Mouse (Mus musculus) embryonic facial prominence, embryonic 11.5 days (tissue): ENCODE measurements around the gene Olfr554. TPM values are rescaled to one million over a fixed set of nuclear protein-coding genes. Genes with fewer than 3 reads are reported as not detected.

Experiments
- ATAC-seq: fragments of 200-750 bp; cut with Nextera tagmentation; replicated peaks from 2 replicates; pipeline ENCODE4 v1.8.0; 2017; ENCODE audit warnings: low read depth; ENCODE audit not compliant: insufficient number of reproducible peaks, low FRiP score, low TSS enrichment
- DNase-seq: peaks from one replicate; pipeline ENCODE4 v3.0.0-alpha.2; 2015; ENCODE audit warnings: low spot score
- H3K27ac ChIP-seq: fragments of 300-500 bp; sonication (generic); replicated peaks from 2 replicates; pipeline ENCODE4 v1.5.1; 2014; ENCODE audit warnings: mild to moderate bottlenecking, low read depth, low read length, control low read depth
- H3K27me3 ChIP-seq: fragments of 300-500 bp; sonication (generic); 2 replicates; pipeline ENCODE4 v1.6.1; 2014; ENCODE audit warnings: mild to moderate bottlenecking, low read length, moderate library complexity, mixed read lengths; ENCODE audit not compliant: control insufficient read depth, insufficient read depth
- H3K36me3 ChIP-seq: fragments of 300-500 bp; sonication (generic); replicated peaks from 2 replicates; pipeline ENCODE4 v1.6.1; 2014; ENCODE audit warnings: low read depth, mild to moderate bottlenecking, low read length, moderate library complexity, mixed read lengths; ENCODE audit not compliant: control insufficient read depth, insufficient read depth
- H3K4me1 ChIP-seq: fragments of 300-500 bp; sonication (generic); 2 replicates; pipeline ENCODE4 v1.6.1; 2014; ENCODE audit warnings: low read length, mixed read lengths; ENCODE audit not compliant: control insufficient read depth, insufficient read depth
- H3K4me2 ChIP-seq: fragments of 300-500 bp; sonication (generic); 2 replicates; pipeline ENCODE4 v1.6.1; 2014; ENCODE audit warnings: low read depth, mild to moderate bottlenecking, control low read depth, low read length, moderate library complexity
- H3K4me3 ChIP-seq: fragments of 300-500 bp; sonication (generic); 2 replicates; pipeline ENCODE4 v1.5.1; 2014; ENCODE audit warnings: low read depth, low read length, control low read depth
- H3K9ac ChIP-seq: fragments of 300-500 bp; sonication (generic); replicated peaks from 2 replicates; pipeline ENCODE4 v1.6.1; 2014; ENCODE audit warnings: mild to moderate bottlenecking, control low read depth, low read length
- H3K9me3 ChIP-seq: fragments of 300-500 bp; sonication (generic); replicated peaks from 2 replicates; pipeline ENCODE4 v1.6.1; 2016; ENCODE audit warnings: mild to moderate bottlenecking, low read length, inconsistent platforms, mixed read lengths; ENCODE audit not compliant: control insufficient read depth
- WGBS: fragments of 180-500 bp; shearing (Covaris S2); extraction: QIAGEN DNeasy Blood & Tissue Kit; methylation state at CpG from one replicate; pipeline ENCODE4 v1.1.7; 2014; 5-methylcytosine and 5-hydroxymethylcytosine counted together
- polyA plus RNA-seq: library from polyadenylated mRNA; unstranded; fragments of >200 nt; fragmentation: Nextera tagmentation; extraction: Ambion mirVana; gene quantifications from 2 replicates; pipeline ENCODE4 v1.2.1, GENCODE M21; 2014

The Olfr554 gene
- polyA plus RNA-seq, 1 experiment from 2014 or later, result not detected

DNA sequence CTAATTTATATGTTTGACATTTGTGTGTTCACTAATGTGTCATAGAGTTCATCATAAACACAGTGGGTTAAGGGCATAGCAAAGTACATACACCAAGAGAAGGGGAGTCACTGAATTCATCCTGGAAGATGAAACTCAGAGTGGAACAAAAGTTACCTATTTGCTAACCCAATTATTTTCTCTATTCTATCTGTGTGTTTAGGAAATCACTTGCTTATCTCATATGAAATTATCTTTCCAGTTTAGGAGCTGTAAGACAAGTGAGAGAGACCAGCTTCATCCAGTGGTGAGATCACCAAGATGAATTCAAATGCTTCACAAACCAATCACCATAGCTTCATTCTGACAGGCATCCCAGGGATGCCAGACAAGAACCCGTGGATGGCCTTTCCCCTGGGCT is 20.3 kb downstream of the Olfr554 start, which contains the start of gene Olfr555:
TSS of gene Olfr555 (plus strand) at position 301 of the 400 bp plus-strand sequence.
- Histone ChIP-seq H3K4me3 (no peak within 1 kb of the TSS), H3K9ac (no peak within 1 kb of the TSS), H3K27me3 (no peaks in the 10 kb centered on the region), H3K36me3 (no peaks in the 10 kb centered on the region), H3K27ac (no peak within 1 kb of the TSS), H3K4me2 (no peak within 1 kb of the TSS), H3K9me3 (no peaks in the 10 kb centered on the region), H3K4me1 (no peaks in the 10 kb centered on the region)
- ATAC-seq (no peak), DNase-seq (no peak)
- 85% methylated on average over 1 of the region's 1 CpGs for WGBS

DNA sequence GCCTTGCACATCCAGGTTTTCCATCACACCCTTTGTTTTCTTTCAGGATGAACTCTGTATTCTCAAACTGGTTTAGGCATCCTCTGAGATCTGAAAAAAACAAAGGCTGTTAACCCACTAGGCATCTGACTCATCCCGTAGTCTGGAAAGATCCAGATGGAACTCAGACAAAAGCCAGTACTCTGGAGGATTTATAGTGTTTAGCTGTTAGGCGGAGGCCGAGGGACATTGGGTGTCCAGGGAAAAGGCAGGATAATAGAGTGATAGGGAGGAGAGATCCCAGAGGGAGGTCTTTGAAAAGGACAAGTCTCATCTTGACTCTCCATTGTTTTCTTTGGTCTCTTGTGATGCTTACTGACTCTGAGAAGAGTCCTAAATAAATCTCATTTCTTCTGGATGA is 26.4 kb downstream of the Olfr554 start, which contains the start of gene Olfr556:
TSS of gene Olfr556 (plus strand) at position 301 of the 400 bp plus-strand sequence.
- no peak within 1 kb of the TSS for H3K27ac ChIP-seq
- H3K4me2 ChIP-seq, result no peak within 1 kb of the TSS
- H3K4me3 ChIP-seq, result no peak within 1 kb of the TSS
- no peaks in the 10 kb centered on the region for H3K36me3 ChIP-seq
- H3K9me3 ChIP-seq, result no peaks in the 10 kb centered on the region
- H3K9ac ChIP-seq, result no peak within 1 kb of the TSS
- no peaks in the 10 kb centered on the region for H3K27me3 ChIP-seq
- no peaks in the 10 kb centered on the region for H3K4me1 ChIP-seq
- ATAC-seq, result no peak
- no peak for DNase-seq
- WGBS, result 69% methylated on average over 3 of the region's 3 CpGs

DNA sequence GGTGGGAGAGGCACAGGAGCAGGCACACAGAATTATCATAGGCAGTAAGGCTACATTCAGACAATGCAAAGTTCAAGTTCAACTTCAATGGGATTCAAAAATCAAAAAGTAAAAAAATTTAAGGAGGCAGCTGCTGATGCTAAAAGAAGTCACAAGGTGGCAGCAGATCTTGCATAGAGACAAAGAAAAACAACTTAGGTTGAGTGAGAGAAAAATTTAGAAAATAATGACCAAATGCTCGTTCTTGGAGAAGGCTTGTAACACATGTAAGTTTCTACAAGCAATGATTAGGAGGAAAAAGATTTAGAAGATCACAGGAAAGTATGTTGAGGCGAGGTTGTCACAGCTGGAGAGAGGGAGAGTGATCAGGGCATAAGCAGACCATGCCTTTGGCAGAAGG is 27.1 kb downstream of the Olfr554 start:
- H3K4me2 ChIP-seq, result no peak overlapping the region
- H3K36me3 ChIP-seq, result no peaks in the 10 kb centered on the region
- 48% methylated on average over 2 of the region's 2 CpGs for WGBS
- H3K9me3 ChIP-seq, result no peaks in the 10 kb centered on the region
- H3K27me3 ChIP-seq, result no peaks in the 10 kb centered on the region
- no peak overlapping the region for H3K4me3 ChIP-seq
- no peak for ATAC-seq
- DNase-seq, result peak; percentile 64
- H3K9ac ChIP-seq, result no peak overlapping the region
- H3K27ac ChIP-seq, result no peak overlapping the region
- H3K4me1 ChIP-seq, result no peaks in the 10 kb centered on the region

DNA sequence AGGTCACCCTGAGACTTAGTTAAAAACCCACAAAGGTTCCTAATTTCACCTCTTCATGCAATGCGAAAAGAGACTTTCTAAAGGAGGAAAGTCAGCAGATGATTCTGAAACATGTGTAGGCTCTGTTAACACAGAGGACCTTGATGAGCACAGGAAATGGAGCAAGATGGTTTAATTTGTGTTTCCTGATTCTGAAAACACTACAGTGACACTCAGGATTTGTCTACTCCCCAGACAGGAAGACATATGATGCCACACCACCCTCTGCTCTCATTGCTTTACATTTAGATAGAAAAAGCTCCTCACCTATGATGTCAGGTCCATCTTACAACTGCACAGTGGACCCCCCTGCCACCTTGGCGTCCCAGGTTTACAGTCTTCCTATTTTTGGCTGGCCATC is 38.0 kb downstream of the Olfr554 start:
- Histone ChIP-seq H3K36me3 (no peaks in the 10 kb centered on the region), H3K27me3 (no peaks in the 10 kb centered on the region), H3K4me1 (no peaks in the 10 kb centered on the region), H3K4me2 (no peak overlapping the region), H3K27ac (no peak overlapping the region), H3K9ac (no peak overlapping the region), H3K4me3 (no peak overlapping the region), H3K9me3 (no peaks in the 10 kb centered on the region)
- ATAC-seq (no peak), DNase-seq (no peak)
- WGBS, result 80% methylated on average over 2 of the region's 2 CpGs

DNA sequence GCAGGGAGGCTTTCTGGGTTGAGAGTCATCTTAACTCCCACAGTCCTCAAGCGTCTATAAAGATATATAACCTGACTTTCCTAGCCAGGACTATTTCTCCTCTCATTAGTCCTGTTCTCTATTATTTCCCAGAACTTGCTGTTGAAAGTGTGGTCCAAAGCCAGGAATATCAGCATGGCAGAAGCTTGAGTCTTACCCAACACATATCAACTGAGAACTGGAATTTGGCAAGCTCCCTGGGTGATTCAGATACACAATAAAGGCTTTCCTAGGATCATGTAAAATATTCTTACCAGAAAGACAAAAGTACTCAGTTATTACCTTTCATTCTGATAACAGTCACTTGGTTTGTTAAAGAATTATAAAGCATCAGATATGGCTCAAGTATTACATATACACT is 43.7 kb downstream of the Olfr554 start:
- ATAC-seq (no peak), DNase-seq (no peak)
- Histone ChIP-seq H3K27ac (no peak overlapping the region), H3K9me3 (no peaks in the 10 kb centered on the region), H3K9ac (no peak overlapping the region), H3K4me1 (no peaks in the 10 kb centered on the region), H3K4me3 (no peak overlapping the region), H3K27me3 (no peaks in the 10 kb centered on the region), H3K36me3 (no peaks in the 10 kb centered on the region), H3K4me2 (no peak overlapping the region)
- 89% methylated on average over 1 of the region's 1 CpGs for WGBS

DNA sequence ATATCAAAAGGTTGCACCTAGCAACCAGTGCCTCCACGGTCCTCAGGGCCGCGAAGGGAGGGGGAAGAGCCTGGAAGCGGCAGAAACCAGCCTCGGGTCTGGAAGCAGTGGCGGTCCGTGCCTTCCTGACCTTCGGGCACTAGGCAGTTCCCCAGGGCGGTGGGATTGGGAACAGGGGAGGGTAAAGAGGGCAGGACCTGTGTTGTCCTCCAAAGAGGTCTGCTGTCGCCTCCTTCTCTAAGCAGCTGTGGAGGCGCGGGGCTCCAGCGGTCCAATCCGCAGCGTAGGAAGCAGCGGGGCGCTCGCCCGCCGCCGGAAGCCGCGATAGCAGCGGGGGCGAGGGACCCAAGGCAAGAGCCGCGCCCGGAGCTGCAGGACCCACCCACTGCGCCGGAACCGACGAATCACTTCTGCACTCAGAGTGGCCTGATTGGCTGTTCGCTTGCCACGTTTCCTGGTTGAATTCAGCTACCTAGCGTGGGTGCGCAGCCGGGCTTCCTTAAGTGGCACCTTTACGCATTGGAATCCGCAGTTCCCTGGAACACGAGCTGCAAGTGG is 48.8 kb downstream of the Olfr554 start, which contains the start of gene Trim68:
TSS of gene Trim68 (minus strand) at position 384 of the 558 bp plus-strand sequence.
- Histone ChIP-seq H3K9me3 (no peaks in the 10 kb centered on the region), H3K27me3 (no peaks in the 10 kb centered on the region), H3K4me3 (peak within 1 kb of the TSS; percentile 41), H3K9ac (peak within 1 kb of the TSS; percentile 55), H3K36me3 (no peaks in the 10 kb centered on the region), H3K27ac (no peak within 1 kb of the TSS), H3K4me1 (no peaks in the 10 kb centered on the region), H3K4me2 (peak within 1 kb of the TSS; percentile 59)
- ATAC-seq, result peak; percentile 99
- under 1% methylated on average over 40 of the region's 40 CpGs for WGBS
- peak; percentile 96 for DNase-seq

Other genes with a start within 250 kb of the Olfr554 start
- gene Rrm1, start 196.7 kb upstream of the Olfr554 start, polyA plus RNA-seq, result 242 and 246 TPM in 2 replicates
- 0.25 and 0.67 TPM in 2 replicates for gene Olfr543, start 156.8 kb upstream of the Olfr554 start, polyA plus RNA-seq
- gene Olfr544, start 150.1 kb upstream of the Olfr554 start, polyA plus RNA-seq, result 0.06 TPM in 1 of 2 replicates, not detected in the other
- not detected in 2 replicates for gene Olfr545, start 138.9 kb upstream of the Olfr554 start, polyA plus RNA-seq
- gene Olfr547, start 103.7 kb upstream of the Olfr554 start, polyA plus RNA-seq, result not detected in 2 replicates
- not detected in 2 replicates for gene Olfr548-ps1, start 97.5 kb upstream of the Olfr554 start, polyA plus RNA-seq
- gene Olfr549, start 88.6 kb upstream of the Olfr554 start, polyA plus RNA-seq, result not detected in 2 replicates
- 0.52 and 0.72 TPM in 2 replicates for gene Trim21, start 72.9 kb upstream of the Olfr554 start, polyA plus RNA-seq
- not detected in 2 replicates for gene Olfr550, start 67.0 kb upstream of the Olfr554 start, polyA plus RNA-seq
- not detected in 2 replicates for gene Olfr551, start 46.5 kb upstream of the Olfr554 start, polyA plus RNA-seq
- gene Olfr552, start 40.7 kb upstream of the Olfr554 start, polyA plus RNA-seq, result not detected in 2 replicates
- gene Olfr553, start 20.2 kb upstream of the Olfr554 start, polyA plus RNA-seq, result not detected in 2 replicates
- not detected in 2 replicates for gene Olfr555, start 20.4 kb downstream of the Olfr554 start, polyA plus RNA-seq
- gene Olfr556, start 26.5 kb downstream of the Olfr554 start, polyA plus RNA-seq, result not detected in 2 replicates
- gene Trim68, start 48.9 kb downstream of the Olfr554 start, polyA plus RNA-seq, result 11.4 and 14.7 TPM in 2 replicates
- gene Olfr557, start 57.5 kb downstream of the Olfr554 start, polyA plus RNA-seq, result not detected in 2 replicates
- 0.24 TPM in 1 of 2 replicates, not detected in the other for gene Olfr558, start 63.8 kb downstream of the Olfr554 start, polyA plus RNA-seq
- gene Olfr33, start 80.6 kb downstream of the Olfr554 start, polyA plus RNA-seq, result not detected in 2 replicates
- gene Olfr559, start 89.1 kb downstream of the Olfr554 start, polyA plus RNA-seq, result not detected in 2 replicates
- not detected in 2 replicates for gene Olfr560, start 120.9 kb downstream of the Olfr554 start, polyA plus RNA-seq
- 0.08 TPM in 1 of 2 replicates, not detected in the other for gene Olfr78, start 121.0 kb downstream of the Olfr554 start, polyA plus RNA-seq
- not detected in 2 replicates for gene Olfr561, start 132.8 kb downstream of the Olfr554 start, polyA plus RNA-seq
- not detected in 2 replicates for gene Olfr564, start 165.0 kb downstream of the Olfr554 start, polyA plus RNA-seq
- gene Olfr566, start 220.3 kb downstream of the Olfr554 start, polyA plus RNA-seq, result not detected in 2 replicates
- gene Olfr568, start 238.7 kb downstream of the Olfr554 start, polyA plus RNA-seq, result 0.22 TPM in 1 of 2 replicates, not detected in the other